Mouse (Mus musculus) spleen, postnatal 10 days (tissue): ENCODE results near the gene Mamstr.

Experiments used
- DNase-seq, 2 experiments: peaks; one replicate each; pipeline ENCODE4 v3.0.0; 2021 to 2022; ENCODE audit warnings: low spot score in 2 of 2

Mamstr gene

GRCm38 (mm10) chr7:45693921-45694591 is 54.3 kb downstream of the Mamstr start, which contains the start of gene Sec1:
Gene Sec1 (minus strand): TSS chr7:45694402.
- DNase-seq, result no peak

GRCm38 (mm10) chr7:45695098-45695497 is 55.3 kb downstream of the Mamstr start:
- DNase-seq, result no peak
